Mouse (Mus musculus): ENCODE measurements at regions not wholly inside any gene's neighbourhood (a gene's known extent, or its start where the extent isn't known, plus 50 kb on each side); places are given as distances from the start of the nearest gene placed in this dataset.
A peak's percentile ranks its signal among the peaks of the same experiment; 100 is the strongest.

DNA sequence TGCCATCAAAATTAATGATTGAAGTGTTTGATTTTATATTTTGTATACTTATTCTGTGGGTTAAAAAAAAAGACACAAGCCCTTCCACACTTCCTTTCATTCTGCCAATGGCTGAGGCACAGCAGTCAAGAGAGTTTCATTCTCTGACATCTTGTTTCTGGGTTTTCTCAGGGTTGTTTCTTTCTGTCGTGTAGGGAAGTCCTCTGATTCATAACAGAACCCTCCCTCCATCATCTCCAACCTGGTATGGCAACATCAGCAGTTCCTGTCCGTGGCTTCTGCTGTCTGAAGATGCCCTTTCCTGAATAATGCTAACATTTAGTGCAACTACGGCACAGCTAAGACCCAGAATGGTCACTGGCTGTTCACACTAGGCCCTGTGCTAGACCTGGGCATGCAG is 167.3 kb downstream of the Hs3st3b1 start:
- DNase-seq (ENCODE audit: low read depth, low spot score) = no peak

DNA sequence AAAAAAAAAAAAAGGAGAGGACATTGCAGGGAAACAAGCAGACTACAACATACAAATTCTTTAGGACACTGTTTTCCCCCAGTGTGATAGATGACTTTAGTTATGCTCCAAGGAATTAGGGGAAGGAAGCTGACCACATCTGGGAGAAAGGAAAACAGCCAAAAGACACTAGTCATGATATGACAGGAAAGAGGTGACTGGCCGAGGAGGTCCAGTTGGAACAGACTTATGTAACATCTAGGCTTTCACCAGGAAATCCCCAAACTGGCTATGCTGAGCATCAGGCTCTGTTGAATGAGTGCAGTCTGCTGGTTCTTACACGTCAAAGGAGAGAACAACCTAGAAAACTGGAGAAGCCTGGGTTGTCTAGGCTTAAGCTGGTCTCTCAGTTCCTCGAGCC is 163.8 kb downstream of the Hs3st3b1 start:
- no peak for DNase-seq (ENCODE audit: low read depth, low spot score)

DNA sequence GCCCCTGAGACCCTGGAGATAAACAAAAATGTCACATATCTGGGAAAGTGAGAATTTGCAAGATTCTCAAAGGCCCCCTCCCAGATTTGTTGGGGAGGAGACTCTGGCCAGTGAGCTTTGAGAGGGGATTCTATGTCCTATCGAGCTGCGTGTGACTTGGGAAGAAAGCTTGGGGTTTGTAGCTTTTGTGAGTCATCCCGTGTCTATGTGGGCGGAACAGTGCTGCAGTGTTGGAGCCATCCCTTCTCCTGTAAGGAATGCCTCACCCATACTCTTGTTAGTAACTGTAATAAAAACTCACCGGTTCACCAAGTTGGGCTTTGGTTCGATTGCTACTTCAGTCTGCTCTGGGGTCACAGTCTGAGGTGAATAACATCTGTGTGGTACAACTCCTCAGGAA is 160.5 kb downstream of the Hs3st3b1 start:
- DNase-seq (ENCODE audit: low read depth, low spot score) = no peak

DNA sequence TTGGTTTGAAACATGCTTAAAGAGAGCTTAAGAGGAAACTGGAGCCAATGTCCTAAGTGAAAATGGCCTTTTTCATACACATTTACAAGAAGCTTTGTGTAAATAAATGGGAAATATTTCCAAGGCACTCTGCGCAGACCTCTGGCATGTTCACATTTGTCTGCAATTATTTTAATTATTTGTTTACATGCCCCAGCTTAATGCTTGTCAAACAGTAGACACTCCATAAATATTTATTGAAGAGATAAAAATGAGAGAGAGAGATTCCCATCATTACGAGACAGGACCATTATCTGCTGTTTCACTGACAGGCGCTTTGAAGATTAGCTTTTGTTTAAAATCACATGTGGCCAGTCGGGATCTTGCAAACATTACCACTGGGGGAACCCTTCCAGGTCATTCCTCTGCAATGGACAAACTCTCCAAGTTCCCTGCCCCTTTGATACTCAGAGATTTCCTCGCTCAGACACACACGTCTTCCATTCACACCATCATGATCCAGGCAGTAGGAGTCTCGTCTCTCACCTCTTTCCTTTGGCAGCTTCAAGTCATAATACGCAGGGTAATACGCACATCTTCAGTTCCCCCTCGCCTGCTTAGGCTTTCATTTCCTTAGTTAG is 154.3 kb downstream of the Hs3st3b1 start:
- DNase-seq (ENCODE audit: low read depth, low spot score) = no peak

DNA sequence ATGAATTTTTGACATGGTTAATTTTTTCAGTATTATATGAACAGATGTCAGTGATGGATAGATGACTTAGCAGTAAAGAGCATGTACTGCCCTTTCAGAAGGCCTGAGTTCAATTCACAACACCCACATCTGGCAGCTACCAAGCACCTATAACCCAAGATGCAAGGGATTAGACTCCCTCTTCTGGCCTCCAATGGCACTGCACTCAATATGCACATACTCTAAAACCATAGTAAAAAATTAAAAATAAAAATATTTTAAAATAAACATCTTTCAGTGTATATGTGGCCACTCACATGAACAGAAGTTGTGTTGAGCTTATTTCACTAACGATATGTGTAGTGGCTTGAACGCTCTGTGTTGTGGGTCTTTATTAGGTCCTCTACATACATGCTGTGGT is 152.4 kb downstream of the Hs3st3b1 start:
- DNase-seq (ENCODE audit: low read depth, low spot score) = no peak

DNA sequence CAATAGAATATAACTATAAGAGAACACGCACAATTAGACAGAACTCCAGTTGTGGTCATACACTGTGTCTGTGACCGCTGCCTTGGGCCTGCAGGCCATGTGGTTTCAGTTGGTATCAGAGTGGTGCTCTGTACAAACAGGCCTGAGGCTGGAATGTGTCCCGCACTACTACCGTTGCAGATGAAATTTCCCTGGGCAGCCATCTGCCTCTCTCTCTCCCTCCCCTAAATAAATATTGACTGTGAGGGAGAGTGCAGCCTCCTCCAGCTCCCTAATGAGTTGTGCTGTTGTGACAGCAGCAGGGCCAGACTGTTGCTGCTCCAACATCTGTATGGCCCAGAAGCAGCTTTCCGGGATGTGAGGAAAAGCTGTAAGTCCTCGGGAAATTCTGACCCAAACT is 146.7 kb downstream of the Hs3st3b1 start:
- DNase-seq (ENCODE audit: low read depth, low spot score) = peak; percentile 60

DNA sequence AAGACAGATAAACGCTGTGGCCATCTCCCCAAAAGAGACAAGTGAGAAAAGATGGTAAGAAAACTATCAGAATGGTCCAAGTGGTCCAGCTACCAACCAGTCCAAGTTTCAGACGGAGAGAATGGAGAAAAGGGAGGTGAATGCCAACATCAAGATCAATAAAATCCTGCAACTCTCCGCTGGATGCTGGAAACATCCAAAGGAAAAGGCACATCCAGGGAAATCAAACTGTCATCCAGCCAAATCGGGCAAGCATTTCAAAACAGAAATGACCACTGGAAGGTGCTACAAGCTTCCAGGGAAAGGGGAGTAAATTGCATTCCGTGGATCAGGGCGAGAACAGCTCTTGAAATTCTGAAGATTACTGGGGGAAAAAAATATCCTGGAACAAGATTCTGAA is 142.7 kb downstream of the Hs3st3b1 start:
- DNase-seq (ENCODE audit: low read depth, low spot score) = no peak

DNA sequence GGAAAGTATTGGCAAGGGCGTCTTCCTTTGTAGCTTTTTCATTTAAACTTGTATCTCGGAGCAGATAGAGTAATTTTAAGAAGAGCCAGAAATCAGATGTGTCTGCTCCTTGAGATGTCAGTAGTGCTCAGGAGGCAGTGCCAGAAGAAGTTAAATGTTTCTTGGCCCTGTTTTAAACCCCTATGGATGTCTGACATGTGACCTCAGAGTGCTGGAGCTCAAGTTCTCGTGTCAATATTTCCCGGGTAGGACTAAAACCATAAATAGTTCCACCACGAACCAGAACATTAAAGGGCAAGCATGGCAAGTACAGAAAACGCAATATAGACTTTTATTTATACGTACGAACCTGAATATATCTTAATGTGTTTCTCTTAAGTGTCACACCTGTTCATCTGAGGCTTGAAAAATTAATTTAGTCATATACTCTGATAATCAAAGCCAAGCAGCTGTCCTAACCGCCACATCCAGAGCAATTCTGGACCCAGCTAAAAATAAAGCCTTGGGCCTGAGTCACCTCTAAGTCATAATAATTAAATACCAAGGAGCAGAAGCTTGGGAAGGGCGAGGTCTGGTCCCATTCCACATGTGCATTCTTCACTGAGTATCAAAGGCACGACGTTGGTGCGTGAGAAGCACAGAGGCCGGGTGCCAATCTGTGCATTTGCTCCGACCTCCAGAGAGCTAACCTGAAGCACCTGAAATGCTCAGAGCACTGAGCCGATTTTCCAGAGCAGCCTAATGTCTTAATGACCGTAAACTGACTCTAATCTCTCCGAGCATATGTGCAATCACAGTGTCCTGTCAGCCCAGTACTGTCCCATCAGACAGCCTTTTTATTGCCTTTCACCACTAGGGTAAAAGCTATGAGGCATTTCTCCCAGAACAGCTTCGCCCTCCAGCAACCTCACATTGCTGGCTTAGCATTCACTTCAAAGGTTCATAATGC is 139.8 kb downstream of the Hs3st3b1 start:
- DNase-seq (ENCODE audit: low read depth, low spot score) = no peak

DNA sequence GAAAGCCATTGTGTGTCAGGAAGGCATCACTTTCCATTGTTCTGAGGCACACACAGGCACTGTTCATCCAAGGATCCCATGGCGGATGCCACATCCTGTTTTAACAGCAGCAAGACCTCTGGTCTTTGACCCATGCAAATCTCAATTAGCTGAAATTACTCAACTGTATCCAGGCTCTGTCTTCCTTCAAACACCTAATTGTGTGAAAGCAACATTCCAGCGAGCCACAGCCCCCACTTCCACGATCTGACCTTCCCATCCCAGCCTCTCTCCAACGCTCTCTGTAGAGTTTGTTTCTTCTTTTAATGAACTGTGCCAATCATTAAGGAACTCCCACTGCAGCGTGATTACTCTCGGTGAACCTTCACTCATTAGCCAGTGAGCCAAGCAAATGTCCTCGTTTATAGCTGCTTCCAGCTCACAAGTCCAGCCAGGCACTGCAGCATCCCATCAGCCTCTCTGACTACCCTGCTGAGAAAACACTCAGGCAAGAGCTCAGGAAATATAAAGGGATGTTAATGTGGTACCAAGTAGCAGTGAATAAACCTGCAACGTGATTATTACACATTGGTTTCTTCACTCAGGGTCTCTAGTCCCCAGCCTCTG is 136.7 kb downstream of the Hs3st3b1 start:
- DNase-seq (ENCODE audit: low read depth, low spot score) = peak; percentile 25

DNA sequence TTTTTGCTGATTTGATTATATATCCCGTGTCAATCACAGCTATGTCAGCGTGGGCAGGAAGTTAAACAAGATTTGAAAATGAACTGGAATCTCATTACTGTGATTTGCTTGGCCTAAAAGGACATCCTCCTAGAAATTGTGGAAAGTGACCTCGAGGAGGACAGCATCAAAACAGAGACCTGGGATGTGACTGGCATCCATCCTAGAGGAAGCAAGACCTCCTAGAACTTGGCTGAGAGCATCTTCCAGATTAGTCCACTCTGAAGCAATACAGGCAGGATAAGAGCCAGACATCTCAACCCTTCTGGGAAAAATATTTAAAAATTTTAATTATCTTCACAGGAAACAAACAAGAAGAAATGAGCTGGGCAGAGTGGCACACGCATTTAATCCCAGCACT is 136.1 kb downstream of the Hs3st3b1 start:
- no peak for DNase-seq (ENCODE audit: low read depth, low spot score)

DNA sequence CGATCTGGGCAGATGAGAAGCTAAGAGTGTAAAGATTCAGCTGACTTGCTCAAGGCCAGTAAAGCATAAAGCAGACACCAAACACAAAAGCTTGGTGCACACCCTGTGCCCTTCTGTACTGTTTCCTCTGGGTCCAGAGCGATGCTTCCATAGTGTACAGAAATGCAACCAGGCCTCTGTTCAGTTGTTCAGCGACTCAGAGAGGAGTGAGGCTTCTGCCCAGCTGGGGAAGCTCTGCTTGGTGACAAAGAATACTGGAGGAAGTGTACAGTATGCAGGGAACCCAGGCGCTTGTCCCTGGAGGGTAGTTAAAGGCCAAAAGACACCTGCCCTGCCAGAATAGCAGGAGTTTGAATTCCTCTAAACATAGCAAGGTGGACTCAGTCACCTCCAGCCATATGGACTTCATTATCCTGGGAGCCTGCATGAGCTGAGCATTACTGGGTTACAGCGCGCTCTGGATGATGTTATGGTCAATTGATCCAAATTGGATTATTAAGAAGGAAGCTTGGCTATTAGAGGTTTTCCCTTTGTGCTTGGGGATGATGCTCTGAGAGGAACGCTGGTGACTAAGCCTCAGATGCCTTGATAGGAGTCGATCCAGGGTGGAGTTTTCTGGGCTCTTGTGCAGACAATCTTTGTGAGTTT is 132.5 kb downstream of the Hs3st3b1 start:
- DNase-seq (ENCODE audit: low read depth, low spot score) = peak; percentile 52

DNA sequence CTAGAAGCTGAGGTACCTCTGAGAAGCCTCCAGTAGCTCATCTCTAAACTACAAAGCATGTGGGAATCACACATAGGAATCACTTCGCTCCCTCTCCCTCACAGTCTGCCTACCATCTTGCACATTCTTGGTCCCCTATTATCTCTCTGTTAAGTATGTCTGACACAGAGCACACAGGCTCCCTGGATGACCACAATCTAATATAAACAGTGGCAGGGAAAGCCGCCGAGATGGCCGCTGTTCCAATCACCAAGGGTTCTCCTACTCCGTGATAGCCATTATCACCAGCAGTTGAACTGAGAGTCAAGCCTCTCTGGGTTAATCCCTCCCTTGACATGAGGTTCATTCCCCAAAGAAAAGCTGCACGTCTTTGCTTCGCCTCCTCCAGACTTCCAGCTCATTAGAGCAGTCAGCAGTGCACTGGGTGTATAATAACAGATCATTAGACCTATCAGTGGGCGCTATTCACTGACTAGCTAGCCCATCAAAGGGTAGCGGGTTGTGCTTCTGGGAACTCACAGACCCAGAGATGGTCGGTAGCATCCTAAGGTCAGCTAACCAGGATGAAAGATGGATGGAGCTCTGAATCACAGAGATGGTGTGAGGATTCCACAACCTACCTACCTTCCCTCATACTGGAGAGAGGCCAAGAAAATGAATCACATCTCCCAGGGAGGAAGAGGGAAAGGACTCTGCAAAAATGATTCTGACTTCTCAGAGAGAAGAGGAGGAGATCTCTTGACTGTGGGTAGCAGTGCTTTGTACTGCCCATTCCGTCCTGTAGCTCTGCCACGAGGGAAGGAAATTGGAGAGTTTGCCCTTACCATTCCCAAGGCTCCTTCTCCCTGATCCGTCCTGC is 130.9 kb downstream of the Hs3st3b1 start:
- no peak for DNase-seq (ENCODE audit: low read depth, low spot score)

DNA sequence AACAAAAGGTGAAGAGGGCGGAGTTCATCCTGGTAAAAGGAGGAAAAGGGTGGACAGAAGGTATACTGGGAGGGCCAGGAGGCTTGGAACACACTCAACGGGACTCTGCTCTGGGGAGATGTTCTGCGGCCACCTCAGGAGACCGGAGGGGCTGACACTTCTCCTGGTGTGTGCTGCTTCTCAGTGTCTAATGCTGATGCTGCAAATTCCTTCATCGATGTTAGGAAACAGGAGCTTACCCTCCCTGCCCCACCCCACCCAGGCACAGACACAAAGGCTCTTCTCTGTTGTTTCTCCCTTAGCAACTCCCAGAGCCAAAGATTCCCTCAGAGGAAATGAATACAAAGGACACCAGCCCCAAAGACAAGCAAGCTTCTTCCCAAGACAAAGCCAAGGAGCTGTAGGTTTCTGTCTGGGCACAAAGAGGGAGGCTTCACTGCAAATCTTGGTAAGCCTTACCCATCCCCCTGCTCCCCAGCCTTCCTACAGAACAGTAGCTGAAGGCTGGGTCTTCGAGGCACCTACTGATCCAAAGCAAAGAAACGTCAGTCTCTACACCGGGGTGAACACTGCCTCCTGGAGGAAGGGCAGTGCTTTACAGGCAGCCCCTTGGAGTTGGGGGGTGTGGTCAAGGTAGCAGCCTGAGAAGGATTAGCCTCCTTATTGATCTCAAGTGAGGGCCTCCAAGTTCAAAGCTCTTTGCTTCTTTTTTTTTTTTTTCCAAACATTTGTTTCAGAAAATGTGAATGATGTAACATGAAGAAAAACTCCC is 128.2 kb downstream of the Hs3st3b1 start:
- no peak for DNase-seq (ENCODE audit: low read depth, low spot score)

DNA sequence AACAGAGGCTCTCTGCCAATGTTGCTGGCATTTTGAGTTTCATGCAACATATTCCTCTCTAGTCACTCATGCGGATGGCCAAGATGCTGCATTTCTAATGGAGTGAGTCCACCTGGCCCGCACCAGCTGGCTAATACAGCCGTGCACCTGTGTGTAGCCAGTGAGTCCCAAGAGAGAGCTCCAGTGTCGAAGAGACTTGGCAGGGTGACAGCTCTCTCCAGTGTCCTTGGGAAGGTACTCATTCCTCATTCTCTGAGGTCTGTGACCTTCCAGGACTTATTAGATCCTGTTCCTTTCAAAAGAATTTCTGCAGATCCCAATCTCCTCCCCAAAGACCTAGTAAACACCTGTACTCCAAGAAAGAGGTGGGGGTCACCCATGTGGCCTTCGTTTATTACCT is 109.9 kb downstream of the Hs3st3b1 start:
- DNase-seq (ENCODE audit: low read depth, low spot score) = no peak

DNA sequence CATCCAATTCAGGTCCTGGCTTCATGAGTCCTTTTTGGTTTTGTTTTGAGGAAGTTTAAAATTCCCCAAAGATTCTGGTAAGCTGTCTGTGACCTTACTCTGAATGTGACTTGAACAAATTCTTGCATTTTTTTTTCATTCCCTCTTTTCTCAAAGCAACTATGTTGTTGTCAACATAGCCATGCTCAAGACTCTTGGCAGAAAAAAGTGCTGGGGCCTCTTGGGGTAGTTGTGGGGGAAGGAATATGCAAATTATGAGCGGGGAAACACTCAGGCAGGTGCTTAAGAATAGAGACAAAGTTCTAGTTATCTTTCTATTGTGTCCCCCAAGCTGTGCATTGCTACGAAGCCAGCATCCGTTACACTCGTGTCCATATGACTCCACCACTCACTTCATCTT is 99.2 kb downstream of the Hs3st3b1 start:
- DNase-seq (ENCODE audit: low read depth, low spot score) = no peak

DNA sequence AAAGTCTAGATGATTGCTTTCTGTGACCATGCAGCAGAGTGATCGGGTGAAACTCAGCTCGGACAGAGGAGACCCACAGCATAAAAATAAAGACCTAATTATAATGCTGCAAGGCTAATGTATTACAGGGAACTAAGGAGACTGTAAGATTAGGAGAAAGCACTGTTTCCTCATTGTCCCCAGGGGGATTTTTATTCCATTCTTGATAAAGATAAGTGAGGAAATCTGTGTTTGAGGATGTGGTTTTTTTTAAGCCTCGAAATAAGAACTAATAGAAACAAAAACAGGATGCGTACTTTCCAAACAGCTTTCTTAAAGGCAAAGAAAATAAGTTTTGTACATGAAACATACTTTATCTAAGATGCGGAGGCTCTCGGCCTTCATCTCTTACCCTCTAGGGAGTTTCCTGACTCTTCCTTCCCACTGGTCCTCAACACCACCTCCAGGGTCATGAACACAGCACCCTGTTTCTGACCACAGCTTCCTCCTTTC is 94.8 kb downstream of the Hs3st3b1 start:
- DNase-seq (ENCODE audit: low read depth, low spot score) = no peak

DNA sequence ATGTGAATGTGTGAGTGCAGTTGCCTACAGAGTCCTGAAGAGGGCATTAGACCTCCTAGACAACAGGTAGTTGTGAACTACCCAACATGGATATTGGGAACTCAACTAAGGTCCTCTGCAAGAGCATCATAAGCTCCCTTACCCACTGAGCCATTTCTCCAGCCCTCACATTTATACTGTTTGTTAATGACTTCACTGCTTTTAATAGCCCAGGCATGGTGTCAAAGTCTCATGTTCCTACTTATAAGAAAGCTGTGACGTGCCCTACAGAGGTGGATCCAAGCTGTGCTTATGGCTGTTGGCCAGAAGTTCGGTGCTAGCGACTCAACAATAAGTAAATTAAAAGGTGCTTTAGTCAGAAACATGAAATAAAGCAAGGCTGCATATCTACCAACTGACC is 88.6 kb downstream of the Hs3st3b1 start:
- no peak for DNase-seq (ENCODE audit: low read depth, low spot score)

DNA sequence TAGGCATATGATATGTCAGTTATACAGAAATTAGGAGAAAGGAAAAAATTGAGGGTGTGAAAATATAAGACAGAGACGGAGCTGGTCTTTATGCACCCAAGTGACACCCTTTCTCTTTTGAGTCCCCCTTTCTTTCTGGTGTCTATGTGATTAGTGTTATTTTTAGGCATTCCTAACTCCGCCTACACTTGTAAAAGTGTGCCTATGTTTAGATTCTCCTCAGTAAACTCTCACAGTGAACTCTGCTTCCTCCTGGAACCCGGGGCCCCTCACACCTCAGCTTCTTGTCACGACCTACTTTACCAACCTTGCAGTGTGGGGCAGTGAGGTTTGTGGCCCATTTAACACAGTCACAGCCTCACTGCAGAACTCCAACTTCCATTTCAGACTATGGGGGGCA is 88.0 kb downstream of the Hs3st3b1 start:
- no peak for DNase-seq (ENCODE audit: low read depth, low spot score)

DNA sequence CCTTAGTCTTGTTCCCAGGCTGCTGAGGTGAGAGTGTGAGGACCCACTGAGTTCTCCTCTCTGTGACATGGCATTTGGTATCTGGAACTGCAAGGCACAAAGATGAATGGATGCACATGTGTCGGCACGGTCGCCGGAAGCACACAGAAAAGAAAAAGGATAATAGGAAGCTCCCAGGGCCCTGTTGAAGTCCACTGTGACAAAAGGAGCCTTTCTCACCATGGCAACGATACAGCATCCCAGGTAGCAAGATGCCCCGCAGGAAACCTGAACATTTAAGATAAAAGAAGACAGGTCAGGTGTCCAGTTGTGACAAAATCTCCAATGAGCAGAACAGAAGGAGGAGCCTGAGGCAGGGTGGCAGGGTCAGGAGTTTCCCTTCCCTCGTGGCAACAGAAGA is 87.5 kb downstream of the Hs3st3b1 start:
- no peak for DNase-seq (ENCODE audit: low read depth, low spot score)

All from mesoderm, embryonic 11.5 days (tissue).